Mouse (Mus musculus) spleen, postnatal 14 days (tissue): Measurements from ENCODE around the gene Trim29.
A peak's percentile ranks its signal among the peaks of the same experiment; 100 is the strongest.

Experiments used
- DNase-seq, 2 experiments: peaks; one replicate each; pipeline ENCODE4 v3.0.0; 2021 to 2022; ENCODE audit warnings: low spot score in 2 of 2

The Trim29 gene

DNA sequence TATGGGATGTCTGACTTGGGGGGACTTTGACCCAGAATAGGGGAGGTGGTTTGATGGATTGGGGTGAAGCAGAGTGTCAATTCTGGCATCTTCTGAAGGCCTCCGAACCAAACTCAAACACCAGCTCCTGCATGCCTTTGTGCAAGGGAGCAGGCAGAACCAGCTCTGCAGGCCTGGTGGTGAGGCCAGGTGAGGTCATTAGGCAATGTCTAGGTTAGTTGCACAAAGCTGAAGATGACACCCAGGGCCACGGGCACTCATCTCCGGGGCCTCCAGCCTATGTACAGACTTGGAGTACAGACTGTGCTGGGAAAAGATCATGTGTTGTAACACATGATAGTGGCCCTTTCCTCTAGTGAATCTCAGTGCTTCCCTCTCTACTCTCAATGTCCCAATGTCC lies 3.2 kb downstream of the Trim29 start:
- no peak for DNase-seq

DNA sequence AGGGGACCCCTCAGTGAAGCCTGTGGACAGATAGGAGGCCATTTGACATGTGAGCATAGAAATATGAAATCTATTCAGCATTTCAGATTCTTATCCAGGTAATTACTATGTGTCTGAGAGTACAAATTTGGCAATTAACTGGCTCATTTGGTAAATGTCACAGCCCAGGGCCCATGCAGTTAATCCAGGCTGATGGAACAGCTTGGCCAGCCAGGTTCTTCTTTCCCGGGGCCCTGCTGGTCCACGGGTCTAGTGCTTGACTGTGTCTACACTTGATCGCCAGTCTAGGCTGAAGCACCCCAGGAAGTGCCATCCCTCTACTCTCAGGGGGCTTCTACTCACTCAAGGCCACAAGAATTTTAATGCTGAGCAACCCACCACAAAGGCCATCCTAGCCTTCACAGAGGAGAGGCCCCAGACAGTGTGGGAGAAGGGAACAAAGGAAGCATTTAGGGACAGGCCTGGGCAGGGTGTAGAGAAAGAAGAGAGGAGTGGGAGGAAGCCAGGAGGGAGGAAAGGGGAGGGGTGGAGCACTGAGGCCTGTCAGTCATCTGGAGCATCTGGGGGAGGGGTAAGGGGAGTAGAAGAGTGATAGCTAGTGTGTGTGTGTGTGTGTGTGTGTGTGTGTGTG lies 4.8 kb downstream of the Trim29 start:
- DNase-seq = no peak

DNA sequence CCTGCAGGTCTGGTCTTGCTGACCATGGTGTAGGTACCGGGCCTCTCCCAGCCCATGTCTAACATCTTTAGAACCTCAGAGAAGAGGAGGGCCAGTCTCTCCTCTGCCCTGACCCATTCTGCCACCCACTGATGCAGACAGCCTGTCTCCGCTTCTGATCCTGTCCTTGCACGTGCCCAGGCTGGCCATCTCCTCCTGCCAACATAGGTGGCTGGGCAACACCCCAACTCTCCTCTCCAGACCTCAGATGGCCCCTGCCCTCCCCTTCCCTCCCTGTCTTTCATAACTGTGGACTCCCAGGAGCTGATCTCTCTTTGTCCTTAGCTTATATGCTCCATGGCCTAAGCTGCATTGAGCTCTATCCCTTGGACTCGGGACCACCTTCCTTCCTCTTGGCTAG lies 5.8 kb downstream of the Trim29 start:
- DNase-seq = no peak

DNA sequence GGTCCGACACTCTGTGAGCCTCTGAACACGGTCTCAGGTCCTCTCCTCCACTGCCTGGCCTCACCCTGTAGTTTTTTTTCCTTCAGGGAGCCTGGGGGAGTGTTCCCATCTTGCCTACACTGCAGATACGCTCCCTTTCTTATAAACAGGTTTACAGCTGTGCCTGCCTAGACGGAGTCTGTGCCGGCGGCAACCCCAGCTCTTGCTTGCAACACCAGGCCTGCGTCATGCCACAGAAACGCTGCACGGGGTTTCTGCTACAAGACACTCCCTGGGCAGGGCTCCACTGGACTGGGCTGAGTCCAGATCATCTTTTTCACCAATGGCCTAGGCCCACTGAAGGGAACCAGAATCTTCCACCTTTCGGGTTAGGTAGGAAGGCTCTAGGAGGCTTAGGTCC lies 8.0 kb downstream of the Trim29 start:
- no peak for DNase-seq

DNA sequence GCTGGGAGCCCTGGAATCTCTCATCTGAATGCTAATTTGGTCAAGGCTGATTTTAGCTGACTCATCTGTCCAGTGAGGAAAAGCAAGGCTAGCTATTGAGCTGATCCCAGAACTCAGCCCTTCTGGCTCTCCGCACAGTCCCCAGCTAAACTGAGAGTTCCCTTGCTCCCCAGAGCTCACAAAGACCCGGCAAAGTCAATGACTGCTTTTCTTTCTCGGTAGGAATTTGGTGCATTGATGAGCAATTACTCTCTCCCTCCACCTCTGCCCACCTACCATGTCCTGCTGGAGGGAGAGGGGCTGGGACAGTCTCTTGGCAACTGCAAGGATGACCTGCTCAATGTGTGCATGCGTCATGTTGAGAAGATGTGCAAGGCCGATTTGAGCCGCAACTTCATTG lies 11.3 kb downstream of the Trim29 start:
- DNase-seq = no peak

DNA sequence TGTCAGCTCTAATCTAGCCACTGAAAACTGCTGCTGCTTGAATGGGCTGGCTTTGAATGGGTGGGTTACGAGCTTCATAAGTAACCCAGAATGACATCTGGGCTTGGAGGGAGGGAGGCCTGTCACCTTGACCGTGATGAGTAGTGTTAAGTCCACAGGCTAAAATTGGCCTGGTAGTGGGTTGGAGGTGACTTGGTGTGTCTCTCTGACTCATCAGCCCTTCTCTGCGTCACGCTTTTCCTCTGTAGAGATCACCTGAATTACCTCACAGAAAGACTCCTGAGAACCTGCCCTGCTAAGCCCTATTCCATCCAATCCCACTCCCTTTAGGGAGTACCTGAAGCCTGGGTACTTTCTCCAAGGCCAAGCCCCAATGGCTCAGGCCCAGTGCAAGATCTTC lies 12.0 kb downstream of the Trim29 start:
- no peak for DNase-seq

DNA sequence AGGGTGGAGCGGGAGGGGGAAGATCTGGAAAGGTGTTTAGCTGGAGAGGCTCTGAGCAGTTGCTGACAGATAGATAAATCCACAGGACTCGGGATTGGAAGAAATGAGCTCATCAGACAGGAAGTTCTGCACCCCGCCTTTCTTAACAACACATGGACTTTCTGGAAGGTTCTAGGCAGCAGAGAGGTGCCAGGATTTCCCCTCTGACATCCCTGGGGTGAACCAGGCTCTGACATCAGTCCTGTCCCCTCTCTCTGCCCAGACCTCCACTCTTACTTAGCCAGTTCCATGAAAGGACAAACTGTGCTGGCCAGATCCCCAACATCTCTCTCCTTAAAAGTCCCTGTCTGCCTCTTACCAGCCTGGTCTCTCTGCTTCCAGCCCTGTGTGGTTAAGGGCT lies 14.8 kb downstream of the Trim29 start:
- no peak for DNase-seq

DNA sequence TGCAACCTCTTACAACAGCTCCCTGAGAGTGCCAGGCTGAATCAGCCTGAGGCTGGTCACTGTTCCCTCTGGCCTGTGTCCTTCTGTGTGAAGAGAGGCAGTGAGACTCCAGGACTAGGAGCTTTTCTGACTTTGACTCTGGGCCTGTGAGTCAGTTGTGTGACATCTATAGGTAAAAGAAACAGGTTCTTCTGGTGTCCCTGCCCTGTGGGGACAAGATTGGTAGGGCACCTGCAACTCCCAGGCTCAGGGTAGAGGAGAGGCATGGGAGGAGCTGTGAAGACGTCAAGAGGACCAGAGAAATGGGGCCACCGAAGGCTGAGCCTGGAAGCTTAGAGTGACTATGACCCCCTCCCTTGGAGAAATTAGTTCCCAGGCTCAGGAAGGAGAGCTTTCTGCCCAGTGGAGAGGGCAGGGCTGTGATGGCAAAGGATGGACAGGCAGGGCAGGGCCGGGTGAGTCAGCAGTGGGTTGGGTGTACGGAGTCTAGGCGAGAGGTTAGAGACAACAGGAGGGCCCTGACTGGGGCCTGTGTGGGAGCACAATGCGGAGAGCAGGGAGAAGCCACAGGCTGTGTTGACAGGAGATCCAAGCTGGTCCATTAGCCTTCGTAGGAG lies 15.5 kb downstream of the Trim29 start:
- DNase-seq = no peak

DNA sequence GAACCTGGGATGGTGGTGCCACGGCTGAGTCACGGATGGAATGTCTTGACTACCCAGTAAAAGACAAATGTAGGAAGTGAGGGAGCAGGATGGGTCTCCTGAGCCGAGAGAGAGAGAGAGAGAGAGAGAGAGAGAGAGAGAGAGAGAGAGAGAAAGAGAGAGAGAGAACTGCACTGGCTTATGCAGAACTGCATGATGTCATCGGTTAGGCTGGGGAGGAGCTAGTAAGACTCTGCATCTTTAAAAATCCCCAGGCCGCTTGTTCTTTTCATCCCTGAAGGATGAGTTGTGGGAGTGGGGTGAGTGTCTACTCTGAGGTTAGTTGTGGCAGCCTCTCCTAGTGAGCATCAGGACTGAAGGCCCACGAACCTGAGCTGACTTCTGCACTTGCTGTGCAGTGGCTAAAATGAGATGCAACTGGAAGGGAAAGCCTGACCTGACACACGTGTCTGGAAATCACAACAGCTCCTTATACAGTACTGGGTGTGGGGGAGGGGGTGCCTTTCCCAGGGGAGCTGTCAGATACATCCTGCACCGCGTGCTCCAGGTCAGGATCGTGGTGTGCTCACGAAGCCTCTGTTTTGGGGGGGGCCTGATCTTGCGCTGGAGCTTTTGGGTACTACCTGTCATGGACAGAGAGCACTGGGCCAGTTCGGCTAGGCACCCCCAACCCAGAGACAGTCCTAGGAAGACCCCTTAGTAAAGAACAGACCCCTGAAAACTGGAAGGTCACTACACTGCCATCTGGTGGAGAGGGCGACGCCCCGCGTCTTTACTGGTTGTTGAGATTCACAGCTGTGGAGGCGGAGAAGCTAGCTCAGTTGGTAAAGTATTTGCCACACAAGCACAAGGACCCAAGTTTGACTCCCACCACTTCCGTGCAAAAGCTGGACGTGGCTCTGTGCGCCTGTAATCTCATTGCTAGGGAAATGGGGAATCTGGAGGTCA lies 16.8 kb downstream of the Trim29 start:
- DNase-seq = no peak

DNA sequence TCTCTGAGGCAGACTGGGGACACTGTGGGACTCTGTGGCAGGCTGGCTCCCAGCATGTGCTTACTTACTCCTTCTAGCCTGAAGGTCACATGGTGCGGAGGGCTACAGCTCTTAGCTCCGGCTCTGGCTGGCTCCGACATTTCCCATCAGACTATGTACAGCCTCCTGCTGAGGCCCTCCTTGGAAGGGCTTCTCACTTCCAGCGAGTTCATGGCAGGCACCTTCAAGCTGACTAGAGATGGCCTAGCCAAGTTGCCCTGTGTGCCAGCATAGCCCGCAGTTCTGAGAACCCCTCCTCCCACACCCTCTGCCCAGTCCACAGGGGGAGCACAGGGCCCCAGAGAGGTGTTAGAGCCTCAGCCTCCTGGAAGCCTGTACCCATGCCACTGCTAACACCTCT lies 19.8 kb downstream of the Trim29 start:
- DNase-seq = no peak

DNA sequence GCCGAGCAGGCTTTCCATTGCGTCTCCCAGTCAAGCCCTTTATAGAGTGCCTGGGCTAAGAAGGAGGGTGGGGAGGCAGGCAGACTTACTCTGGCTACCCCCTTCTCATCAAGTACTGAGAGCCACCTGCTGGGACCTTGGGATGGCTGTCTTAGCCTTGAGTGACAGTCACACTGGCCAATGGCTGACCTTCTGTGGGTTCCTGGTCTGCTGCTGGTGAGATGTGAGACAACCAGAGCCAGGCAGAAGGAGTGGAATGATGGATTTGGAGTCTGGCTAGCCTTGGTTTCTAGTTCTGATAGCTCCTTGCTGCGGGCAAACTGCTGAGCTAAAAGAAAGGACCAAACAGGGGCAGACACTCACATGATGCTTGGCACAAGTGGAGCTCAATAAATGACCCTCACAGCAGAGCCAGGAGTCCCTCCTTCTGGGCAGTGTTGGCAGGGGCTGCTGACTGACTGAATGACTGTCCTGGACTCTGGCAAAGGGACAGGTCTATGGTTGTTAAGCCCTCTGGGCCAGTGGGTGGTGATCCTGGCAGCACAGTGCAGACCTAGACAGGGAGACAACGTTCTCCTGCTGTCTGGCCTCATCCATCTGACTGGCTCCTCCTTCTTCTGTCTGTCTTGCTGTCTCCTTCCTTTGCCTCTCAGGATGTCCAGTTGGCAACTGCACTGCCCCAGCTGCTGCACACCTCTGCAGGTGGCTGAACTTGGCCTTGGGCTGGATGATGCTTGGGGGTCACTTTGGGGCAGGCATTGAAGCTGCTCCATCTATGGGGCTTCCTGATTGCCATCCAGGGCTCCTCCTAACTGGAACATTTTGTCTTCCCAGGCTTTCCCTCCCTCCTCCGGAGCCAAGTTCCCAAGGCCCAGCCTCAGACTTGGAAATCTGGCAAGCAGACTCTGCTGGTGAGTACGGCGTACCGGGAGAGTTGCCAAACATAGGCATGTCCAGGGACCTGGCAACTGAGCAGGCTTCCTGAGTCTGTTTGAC lies 21.1 kb downstream of the Trim29 start:
- no peak for DNase-seq

DNA sequence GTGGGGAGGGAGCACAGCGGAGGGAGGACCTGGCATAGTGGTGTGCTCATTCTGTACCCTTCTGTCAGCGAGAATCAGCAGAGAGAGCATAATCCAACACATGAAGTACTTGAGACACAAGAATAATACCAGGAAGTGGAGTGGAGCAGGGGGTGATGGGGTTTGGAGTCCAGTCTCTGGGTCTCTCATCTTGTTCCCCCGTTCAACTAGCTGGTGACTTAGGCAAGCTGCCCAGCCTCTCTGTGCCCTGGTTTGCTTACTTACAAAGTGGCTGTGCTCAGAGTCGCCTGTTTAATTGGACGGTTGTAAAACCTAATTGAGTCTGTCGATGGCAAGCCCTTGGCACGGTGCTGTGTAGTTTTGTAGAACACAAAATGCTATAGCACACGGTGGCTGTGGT lies 23.8 kb downstream of the Trim29 start:
- DNase-seq = no peak

DNA sequence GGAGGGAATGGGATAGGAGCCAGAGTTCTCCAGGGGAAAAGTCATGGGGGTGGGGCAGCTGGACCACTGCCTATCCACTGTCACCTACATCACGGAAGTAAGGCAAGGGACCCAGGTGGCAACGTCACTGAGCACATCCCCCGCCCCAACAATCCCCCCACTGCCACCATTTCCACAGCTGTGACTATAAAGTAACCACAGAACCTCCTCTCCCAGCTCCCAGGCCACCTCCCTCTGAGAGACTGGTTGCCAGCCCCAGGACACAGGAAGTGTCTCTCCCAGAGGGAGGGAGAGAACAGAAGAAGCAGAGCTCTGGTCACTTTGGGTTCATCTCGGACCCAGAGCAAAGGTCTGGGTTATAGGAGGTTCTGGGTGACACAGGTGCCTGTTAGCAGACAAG lies 27.0 kb downstream of the Trim29 start:
- no peak for DNase-seq

DNA sequence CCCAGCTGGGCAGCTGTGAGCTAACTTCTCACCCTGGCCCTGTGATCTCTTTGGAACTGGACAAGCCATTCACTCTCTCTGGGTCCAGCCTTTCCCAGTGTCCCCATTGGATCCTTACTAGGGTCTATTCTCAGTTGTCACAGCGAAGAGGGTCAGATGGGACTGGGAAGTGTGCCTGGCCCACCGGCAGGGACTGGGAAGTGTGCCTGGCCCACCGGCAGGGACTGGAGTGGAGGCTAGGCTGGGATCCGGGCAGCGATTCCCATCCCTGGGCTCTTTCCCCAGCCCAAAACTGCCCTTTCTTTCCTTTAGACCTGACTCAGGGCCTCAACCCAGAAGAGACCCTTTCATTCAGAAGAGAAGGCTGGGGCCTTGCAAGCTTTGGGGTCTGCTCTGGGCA lies 27.4 kb downstream of the Trim29 start:
- DNase-seq = no peak

DNA sequence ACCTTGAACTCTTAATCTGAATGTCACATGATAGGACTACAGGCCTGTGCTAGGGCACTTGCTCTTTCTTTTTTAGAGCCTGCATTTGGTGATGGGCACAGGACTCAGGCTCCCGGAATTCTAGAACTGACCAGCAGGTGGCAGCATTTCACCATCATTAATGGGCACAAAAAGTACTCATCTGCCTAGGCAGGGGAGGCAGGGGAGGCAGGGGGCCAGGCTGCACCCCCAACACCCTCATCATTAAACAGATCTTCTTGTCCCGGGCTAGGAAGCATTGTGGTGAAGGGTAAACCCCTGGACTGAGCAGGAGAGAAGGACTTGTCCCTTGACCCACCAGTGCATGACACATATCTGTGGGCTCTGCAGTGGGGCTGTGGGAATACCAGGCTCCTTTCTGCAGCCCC lies 29.0 kb downstream of the Trim29 start:
- DNase-seq = peak in 1 of 2 experiments; percentile 33

DNA sequence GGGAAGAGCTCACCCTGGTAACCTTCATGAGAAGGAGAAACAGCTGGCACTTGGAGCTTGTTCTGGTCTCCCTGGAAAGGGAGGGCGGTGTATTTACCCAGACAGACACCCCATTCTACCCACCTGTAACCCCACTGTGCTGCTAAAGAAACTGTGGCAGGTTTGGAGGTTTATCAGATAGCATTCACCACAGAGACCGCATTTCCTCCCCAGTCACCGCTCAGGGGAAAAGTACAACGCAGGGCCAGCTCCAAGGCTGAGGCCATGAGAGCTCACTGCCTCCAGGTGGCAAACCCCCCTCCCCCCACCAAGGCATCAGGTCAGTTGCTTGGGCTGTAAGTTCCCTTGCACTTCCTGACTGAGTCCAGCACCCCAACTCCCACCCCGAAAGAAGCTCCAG lies 39.4 kb downstream of the Trim29 start:
- DNase-seq = no peak

DNA sequence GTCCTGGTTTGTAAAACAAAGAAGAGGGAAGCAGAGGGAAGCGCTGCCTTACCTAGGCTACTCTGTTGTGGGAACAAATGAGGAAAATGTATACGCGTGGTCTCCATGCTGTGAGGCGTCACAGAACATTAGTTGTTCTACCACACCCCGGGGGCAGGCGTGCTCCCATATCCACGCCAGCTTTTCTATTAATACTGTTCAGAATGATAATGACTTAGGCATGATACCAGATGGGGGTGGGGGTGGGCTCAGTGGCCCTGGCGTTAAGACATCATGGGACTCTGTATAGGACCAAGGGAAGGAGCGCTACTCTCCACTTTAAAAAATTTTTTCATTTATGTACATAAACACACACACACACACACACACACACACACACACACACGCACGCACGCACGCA lies 40.4 kb downstream of the Trim29 start:
- DNase-seq = no peak

DNA sequence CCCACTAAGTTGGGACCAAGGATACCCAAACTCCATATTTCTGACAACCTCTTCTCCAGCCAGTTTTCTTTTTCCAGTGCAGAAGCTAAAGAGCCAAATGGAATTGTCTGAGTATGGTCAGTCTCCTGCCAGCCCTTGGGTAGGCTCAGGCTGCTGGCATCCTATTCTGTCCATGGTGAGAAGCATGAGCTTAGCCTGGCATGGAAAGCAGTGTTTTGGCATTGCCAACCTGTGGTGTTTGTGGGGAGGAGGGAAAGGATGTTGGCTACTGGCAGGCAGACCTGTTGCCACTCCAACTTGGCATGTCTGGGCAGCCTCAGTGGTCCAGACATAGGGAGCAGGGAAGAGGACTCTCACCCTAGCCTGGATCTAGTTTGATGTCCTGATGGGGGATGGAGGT lies 46.4 kb downstream of the Trim29 start:
- no peak for DNase-seq

DNA sequence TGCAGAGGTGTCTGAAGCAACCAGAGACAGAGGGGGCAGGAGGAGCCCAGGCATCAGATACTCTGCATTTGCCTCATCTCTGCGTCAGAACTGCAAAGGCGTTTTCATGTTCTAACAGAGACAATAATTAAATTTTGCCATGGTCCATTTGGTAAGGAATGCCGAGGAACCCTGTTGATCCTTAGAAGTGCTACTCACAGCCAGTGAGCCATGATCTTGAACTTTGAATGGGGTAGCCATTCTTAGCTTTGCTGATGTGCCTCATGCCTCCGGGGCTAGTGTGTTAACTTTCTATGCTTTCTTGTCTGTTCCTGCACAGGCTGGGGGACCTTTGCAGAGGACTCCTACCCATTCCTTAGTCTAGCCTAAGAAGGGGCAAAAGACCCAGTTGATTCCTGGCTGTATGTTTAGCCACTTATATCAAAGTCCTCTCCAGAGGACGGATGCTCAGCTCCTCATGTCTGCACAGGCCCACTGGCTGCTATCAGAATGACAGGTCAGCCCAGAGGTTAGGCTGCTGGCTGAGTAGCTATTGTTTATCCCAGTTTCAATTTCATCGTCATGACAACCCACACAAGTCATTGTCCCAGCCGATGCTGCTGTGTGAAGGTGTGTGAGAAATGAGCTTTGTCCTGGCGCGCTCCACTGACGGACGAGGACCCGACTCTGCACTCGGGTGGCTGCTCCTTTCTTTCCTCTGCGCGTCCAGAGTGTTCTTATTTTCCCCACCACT lies 48.1 kb downstream of the Trim29 start:
- DNase-seq = no peak

DNA sequence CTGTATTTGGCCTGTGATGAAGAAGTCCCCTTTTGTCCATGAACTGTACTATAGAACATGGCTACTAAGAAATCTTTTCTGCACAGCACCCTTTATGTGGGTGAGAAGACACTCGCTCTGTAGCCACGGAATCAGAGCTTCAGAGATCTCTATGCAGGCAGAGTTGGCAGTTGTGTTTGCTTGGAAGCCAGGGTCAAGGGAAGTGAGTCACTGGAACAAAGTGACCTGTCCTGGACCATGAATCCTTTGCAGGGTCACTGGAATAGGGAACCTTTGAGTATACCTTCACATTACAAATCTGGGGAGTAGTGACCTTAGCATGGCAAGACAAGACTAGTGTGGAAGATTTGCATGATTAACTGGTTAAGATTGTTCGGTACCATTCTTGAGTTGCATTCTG lies 58.1 kb downstream of the Trim29 start:
- DNase-seq = no peak

DNA sequence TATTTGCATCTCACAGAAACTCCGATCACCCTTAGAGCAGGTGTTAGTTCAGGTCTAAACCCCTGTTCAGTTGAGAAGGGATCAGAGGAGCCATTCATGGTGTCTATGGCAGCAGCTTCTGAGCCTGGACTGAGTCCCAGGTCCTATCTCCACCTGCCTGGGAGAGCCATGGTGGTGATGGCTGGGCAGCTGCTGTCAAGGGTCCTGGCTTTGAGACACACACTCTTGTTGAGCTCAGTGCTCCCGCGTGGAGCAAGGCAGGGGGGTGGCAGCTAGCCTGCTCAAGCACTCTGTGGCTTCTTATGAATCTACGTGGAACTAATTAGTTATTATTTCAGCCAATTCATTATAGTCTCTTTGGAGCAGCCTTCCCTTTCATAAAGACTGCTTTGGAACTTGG lies 73.2 kb downstream of the Trim29 start:
- DNase-seq = no peak
